Mouse (Mus musculus): ENCODE measurements at regions not wholly inside any gene's neighbourhood (a gene's known extent, or its start where the extent isn't known, plus 50 kb on each side); places are given as distances from the start of the nearest gene placed in this dataset.

- 97% methylated on average over 1 of the region's 1 CpGs for WGBS
- no peak for ATAC-seq
- H3K27me3 ChIP-seq (replicated peaks; ENCODE audit: control insufficient read depth, insufficient read depth, low read length) = no peaks in the 10 kb centered on the region
- no peak overlapping the region for H3K4me3 ChIP-seq (ENCODE audit: low read depth, low read length)
- H3K9ac ChIP-seq (ENCODE audit: low read length) = no peak overlapping the region
- DNase-seq (ENCODE audit: low spot score) = no peak
- no peaks in the 10 kb centered on the region for H3K9me3 ChIP-seq (replicated peaks; ENCODE audit: control insufficient read depth, low read length)
- no peak overlapping the region for H3K4me2 ChIP-seq (ENCODE audit: low read length)
- H3K4me1 ChIP-seq (ENCODE audit: control insufficient read depth, insufficient read depth, low read length) = no peaks in the 10 kb centered on the region
- H3K36me3 ChIP-seq (ENCODE audit: control insufficient read depth, insufficient read depth, low read length) = no peaks in the 10 kb centered on the region
- H3K27ac ChIP-seq (ENCODE audit: low read depth, low read length) = no peak overlapping the region
Measured at GRCm38 (mm10) chr15:50402551-50402950, 3482.2 kb upstream of the Gm7489 start.

GRCm38 (mm10) chr15:50403883-50404282 lies 3480.8 kb upstream of the Gm7489 start:
- H3K27ac ChIP-seq (ENCODE audit: low read depth, low read length) = no peak overlapping the region
- no peaks in the 10 kb centered on the region for H3K36me3 ChIP-seq (ENCODE audit: control insufficient read depth, insufficient read depth, low read length)
- H3K4me3 ChIP-seq (ENCODE audit: low read depth, low read length) = no peak overlapping the region
- no peaks in the 10 kb centered on the region for H3K27me3 ChIP-seq (replicated peaks; ENCODE audit: control insufficient read depth, insufficient read depth, low read length)
- H3K9me3 ChIP-seq (replicated peaks; ENCODE audit: control insufficient read depth, low read length) = no peaks in the 10 kb centered on the region
- H3K9ac ChIP-seq (ENCODE audit: low read length) = no peak overlapping the region
- no peak overlapping the region for H3K4me2 ChIP-seq (ENCODE audit: low read length)
- no peak for ATAC-seq
- H3K4me1 ChIP-seq (ENCODE audit: control insufficient read depth, insufficient read depth, low read length) = no peaks in the 10 kb centered on the region
- DNase-seq (ENCODE audit: low spot score) = no peak
- WGBS = 87% methylated on average over 2 of the region's 2 CpGs

GRCm38 (mm10) chr15:50408985-50409384 lies 3475.7 kb upstream of the Gm7489 start:
- 71% methylated on average over 2 of the region's 2 CpGs for WGBS
- no peak overlapping the region for H3K4me2 ChIP-seq (ENCODE audit: low read length)
- no peaks in the 10 kb centered on the region for H3K27me3 ChIP-seq (replicated peaks; ENCODE audit: control insufficient read depth, insufficient read depth, low read length)
- H3K27ac ChIP-seq (ENCODE audit: low read depth, low read length) = no peak overlapping the region
- no peak overlapping the region for H3K4me3 ChIP-seq (ENCODE audit: low read depth, low read length)
- H3K36me3 ChIP-seq (ENCODE audit: control insufficient read depth, insufficient read depth, low read length) = no peaks in the 10 kb centered on the region
- DNase-seq (ENCODE audit: low spot score) (no peak), ATAC-seq (no peak)
- no peaks in the 10 kb centered on the region for H3K9me3 ChIP-seq (replicated peaks; ENCODE audit: control insufficient read depth, low read length)
- H3K4me1 ChIP-seq (ENCODE audit: control insufficient read depth, insufficient read depth, low read length) = no peaks in the 10 kb centered on the region
- H3K9ac ChIP-seq (ENCODE audit: low read length) = no peak overlapping the region

GRCm38 (mm10) chr15:50417641-50418040 lies 3467.1 kb upstream of the Gm7489 start:
- H3K4me2 ChIP-seq (ENCODE audit: low read length) = no peak overlapping the region
- H3K4me1 ChIP-seq (ENCODE audit: control insufficient read depth, insufficient read depth, low read length) = no peaks in the 10 kb centered on the region
- no peak overlapping the region for H3K4me3 ChIP-seq (ENCODE audit: low read depth, low read length)
- H3K9me3 ChIP-seq (replicated peaks; ENCODE audit: control insufficient read depth, low read length) = no peaks in the 10 kb centered on the region
- no peak overlapping the region for H3K9ac ChIP-seq (ENCODE audit: low read length)
- H3K27ac ChIP-seq (ENCODE audit: low read depth, low read length) = no peak overlapping the region
- WGBS = 90% methylated on average over 1 of the region's 1 CpGs
- no peaks in the 10 kb centered on the region for H3K27me3 ChIP-seq (replicated peaks; ENCODE audit: control insufficient read depth, insufficient read depth, low read length)
- no peak for DNase-seq (ENCODE audit: low spot score)
- H3K36me3 ChIP-seq (ENCODE audit: control insufficient read depth, insufficient read depth, low read length) = no peaks in the 10 kb centered on the region
- ATAC-seq = no peak

- Histone ChIP-seq H3K36me3 (ENCODE audit: control insufficient read depth, insufficient read depth, low read length) (no peaks in the 10 kb centered on the region), H3K9ac (ENCODE audit: low read length) (no peak overlapping the region), H3K27me3 (replicated peaks; ENCODE audit: control insufficient read depth, insufficient read depth, low read length) (no peaks in the 10 kb centered on the region), H3K4me1 (ENCODE audit: control insufficient read depth, insufficient read depth, low read length) (no peaks in the 10 kb centered on the region), H3K4me2 (ENCODE audit: low read length) (no peak overlapping the region), H3K4me3 (ENCODE audit: low read depth, low read length) (no peak overlapping the region), H3K27ac (ENCODE audit: low read depth, low read length) (no peak overlapping the region), H3K9me3 (replicated peaks; ENCODE audit: control insufficient read depth, low read length) (no peaks in the 10 kb centered on the region)
- ATAC-seq = no peak
- DNase-seq (ENCODE audit: low spot score) = peak; percentile 67
- 57% methylated on average over 5 of the region's 5 CpGs for WGBS
Measured at GRCm38 (mm10) chr15:50423082-50423665, 3461.5 kb upstream of the Gm7489 start.

GRCm38 (mm10) chr15:50449604-50450003 lies 3435.1 kb upstream of the Gm7489 start:
- Histone ChIP-seq H3K4me3 (ENCODE audit: low read depth, low read length) (no peak overlapping the region), H3K27ac (ENCODE audit: low read depth, low read length) (no peak overlapping the region), H3K4me1 (ENCODE audit: control insufficient read depth, insufficient read depth, low read length) (no peaks in the 10 kb centered on the region), H3K36me3 (ENCODE audit: control insufficient read depth, insufficient read depth, low read length) (no peaks in the 10 kb centered on the region), H3K9me3 (replicated peaks; ENCODE audit: control insufficient read depth, low read length) (no peaks in the 10 kb centered on the region), H3K27me3 (replicated peaks; ENCODE audit: control insufficient read depth, insufficient read depth, low read length) (no peaks in the 10 kb centered on the region), H3K9ac (ENCODE audit: low read length) (no peak overlapping the region), H3K4me2 (ENCODE audit: low read length) (no peak overlapping the region)
- 75% methylated on average over 2 of the region's 2 CpGs for WGBS
- DNase-seq (ENCODE audit: low spot score) (no peak), ATAC-seq (no peak)

GRCm38 (mm10) chr15:50472626-50473025 lies 3412.1 kb upstream of the Gm7489 start:
- Histone ChIP-seq H3K9me3 (replicated peaks; ENCODE audit: control insufficient read depth, low read length) (no peaks in the 10 kb centered on the region), H3K4me2 (ENCODE audit: low read length) (no peak overlapping the region), H3K4me1 (ENCODE audit: control insufficient read depth, insufficient read depth, low read length) (no peaks in the 10 kb centered on the region), H3K9ac (ENCODE audit: low read length) (no peak overlapping the region), H3K4me3 (ENCODE audit: low read depth, low read length) (no peak overlapping the region), H3K27me3 (replicated peaks; ENCODE audit: control insufficient read depth, insufficient read depth, low read length) (no peaks in the 10 kb centered on the region), H3K27ac (ENCODE audit: low read depth, low read length) (no peak overlapping the region), H3K36me3 (ENCODE audit: control insufficient read depth, insufficient read depth, low read length) (no peaks in the 10 kb centered on the region)
- no peak for DNase-seq (ENCODE audit: low spot score)
- ATAC-seq = no peak

GRCm38 (mm10) chr15:50498716-50499115 lies 3386.0 kb upstream of the Gm7489 start:
- Histone ChIP-seq H3K9ac (ENCODE audit: low read length) (no peak overlapping the region), H3K27me3 (replicated peaks; ENCODE audit: control insufficient read depth, insufficient read depth, low read length) (no peaks in the 10 kb centered on the region), H3K4me3 (ENCODE audit: low read depth, low read length) (no peak overlapping the region), H3K9me3 (replicated peaks; ENCODE audit: control insufficient read depth, low read length) (no peaks in the 10 kb centered on the region), H3K36me3 (ENCODE audit: control insufficient read depth, insufficient read depth, low read length) (no peaks in the 10 kb centered on the region), H3K4me1 (ENCODE audit: control insufficient read depth, insufficient read depth, low read length) (no peaks in the 10 kb centered on the region), H3K4me2 (ENCODE audit: low read length) (no peak overlapping the region), H3K27ac (ENCODE audit: low read depth, low read length) (no peak overlapping the region)
- ATAC-seq = no peak
- 96% methylated on average over 2 of the region's 2 CpGs for WGBS
- DNase-seq (ENCODE audit: low spot score) = no peak

- no peaks in the 10 kb centered on the region for H3K9me3 ChIP-seq (replicated peaks; ENCODE audit: control insufficient read depth, low read length)
- no peak for ATAC-seq
- H3K36me3 ChIP-seq (ENCODE audit: control insufficient read depth, insufficient read depth, low read length) = no peaks in the 10 kb centered on the region
- WGBS = 85% methylated on average over 3 of the region's 3 CpGs
- no peak overlapping the region for H3K4me2 ChIP-seq (ENCODE audit: low read length)
- H3K27ac ChIP-seq (ENCODE audit: low read depth, low read length) = no peak overlapping the region
- no peak overlapping the region for H3K4me3 ChIP-seq (ENCODE audit: low read depth, low read length)
- H3K27me3 ChIP-seq (replicated peaks; ENCODE audit: control insufficient read depth, insufficient read depth, low read length) = no peaks in the 10 kb centered on the region
- no peak overlapping the region for H3K9ac ChIP-seq (ENCODE audit: low read length)
- DNase-seq (ENCODE audit: low spot score) = no peak
- no peaks in the 10 kb centered on the region for H3K4me1 ChIP-seq (ENCODE audit: control insufficient read depth, insufficient read depth, low read length)
Measured at GRCm38 (mm10) chr15:50507999-50508624, 3376.6 kb upstream of the Gm7489 start.
